Mouse (Mus musculus) T-helper 17 cell (primary cell): Measurements from ENCODE around the gene Rpl36.

Source experiments
- in situ Hi-C, 2 experiments: fragments of 300-600 bp; cut with MboI, MseI; formaldehyde crosslinking; loops; 1 replicate in 1 of 2; 2 replicates in 1 of 2; pipeline ENCODE4 v1.15.1; 2025; ENCODE audit warnings: high pct_unique_total_duplicates in 2 of 2

Rpl36 gene

GRCm38 (mm10) chr17:56643237-56643636 is 30.0 kb downstream of the Rpl36 start:
- in situ Hi-C loops, result no loop called here

GRCm38 (mm10) chr17:56647546-56647945 is 34.3 kb downstream of the Rpl36 start:
- in situ Hi-C loops, result no loop called here

GRCm38 (mm10) chr17:56651801-56652200 is 38.6 kb downstream of the Rpl36 start:
- in situ Hi-C loops, result no loop called here

DNA sequence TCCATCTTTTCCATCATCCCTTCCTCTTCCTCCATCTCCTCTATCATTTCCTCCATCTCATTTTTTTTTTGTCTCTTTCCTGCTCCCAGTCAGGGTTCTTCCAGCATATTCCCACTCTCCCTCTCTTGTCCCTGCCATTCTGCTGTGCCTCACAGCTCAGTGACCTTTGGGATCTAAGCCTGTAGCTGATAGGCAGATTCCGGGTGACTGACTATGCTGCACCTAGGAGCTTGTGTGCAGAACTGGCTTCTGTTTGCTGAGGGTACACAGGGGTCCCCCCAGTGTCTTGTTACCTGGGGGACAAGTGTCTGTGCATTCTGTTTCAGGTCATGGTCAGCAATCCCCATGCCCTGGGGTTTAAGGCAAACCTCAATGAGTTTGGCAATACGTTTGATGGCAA is 41.6 kb downstream of the Rpl36 start:
- in situ Hi-C loops, result no loop called here

- in situ Hi-C loops, result no loop called here
Measured at GRCm38 (mm10) chr17:56655311-56655710, 42.1 kb downstream of the Rpl36 start.

- in situ Hi-C loops, result no loop called here
Measured at GRCm38 (mm10) chr17:56656171-56656570, 43.0 kb downstream of the Rpl36 start.

- in situ Hi-C loops, result no loop called here
Measured at GRCm38 (mm10) chr17:56663659-56664058, 50.4 kb downstream of the Rpl36 start.
